Mouse (Mus musculus) 416B (cell line): ENCODE results near the gene Lpar6.

ENCODE experiments used
- DNase-seq: peaks from one replicate; pipeline ENCODE4 v3.0.0; 2011; ENCODE audit warnings: low read depth

Lpar6 gene

GRCm38 (mm10) chr14:73255426-73255970 lies 17.8 kb downstream of the Lpar6 start:
- DNase-seq = peak; percentile 26

- DNase-seq = peak; percentile 76
Observed at GRCm38 (mm10) chr14:73257348-73257747, 19.7 kb downstream of the Lpar6 start.

- peak; percentile 88 for DNase-seq
Observed at GRCm38 (mm10) chr14:73258181-73258580, 20.5 kb downstream of the Lpar6 start.

- no peak for DNase-seq
Observed at GRCm38 (mm10) chr14:73262210-73262609, 24.5 kb downstream of the Lpar6 start.

- DNase-seq = no peak
Observed at GRCm38 (mm10) chr14:73266166-73266565, 28.5 kb downstream of the Lpar6 start.

GRCm38 (mm10) chr14:73271807-73272206 lies 34.1 kb downstream of the Lpar6 start:
- DNase-seq = no peak

GRCm38 (mm10) chr14:73279096-73279495 lies 41.4 kb downstream of the Lpar6 start:
- no peak for DNase-seq

GRCm38 (mm10) chr14:73280996-73281395 lies 43.3 kb downstream of the Lpar6 start:
- DNase-seq = peak; percentile 27

GRCm38 (mm10) chr14:73289915-73290314 lies 52.2 kb downstream of the Lpar6 start:
- DNase-seq = peak; percentile 79

- no peak for DNase-seq
Observed at GRCm38 (mm10) chr14:73292434-73292833, 54.7 kb downstream of the Lpar6 start.
